Mouse (Mus musculus): ENCODE data around the gene Apbb1. TPM values are rescaled to one million over a fixed set of nuclear protein-coding genes. Genes with fewer than 3 reads are reported as not detected.
A peak's percentile ranks its signal among the peaks of the same experiment; 100 is the strongest.

Apbb1 gene
- polyA plus RNA-seq, 1 experiment from 2014 or later: 77.5 TPM

GRCm38 (mm10) chr7:105569512-105570496 lies 11.6 kb downstream of the Apbb1 start:
- 29% methylated on average over 12 of the region's 12 CpGs for WGBS
- ATAC-seq (ENCODE audit: insufficient number of reproducible peaks, insufficient read depth, low FRiP score, low TSS enrichment): no peak
- H3K4me2 ChIP-seq (replicated peaks): peak overlapping the region; percentile 15; the same call in 1 of the 2 replicates

GRCm38 (mm10) chr7:105568988-105569471 lies 12.4 kb downstream of the Apbb1 start:
- Histone ChIP-seq H3K36me3 (peaks cover 56% of the 10 kb centered on the region), H3K4me1 (peaks cover 21% of the 10 kb centered on the region), H3K27me3 (no peaks in the 10 kb centered on the region), H3K9me3 (no peaks in the 10 kb centered on the region), H3K27ac (peak overlapping the region; percentile 47; the same call in 1 of the 2 replicates), H3K4me2 (replicated peaks) (0 out of 2 replicates have a peak overlapping the region, but pooled peaks have one; percentile 7), H3K9ac (no peak overlapping the region), H3K4me3 (no peak overlapping the region)
- ATAC-seq (ENCODE audit: insufficient number of reproducible peaks, insufficient read depth, low FRiP score, low TSS enrichment): peak; percentile 77
- WGBS: 4% methylated on average over 6 of the region's 6 CpGs

More at GRCm38 (mm10) chr7:105569512-105570496, 11.6 kb downstream of the Apbb1 start:
- Histone ChIP-seq H3K36me3 (peaks cover 55% of the 10 kb centered on the region), H3K4me1 (peaks cover 21% of the 10 kb centered on the region), H3K27me3 (no peaks in the 10 kb centered on the region), H3K27ac (peak overlapping the region; percentile 46; the same call in 1 of the 2 replicates), H3K4me3 (no peak overlapping the region), H3K9ac (no peak overlapping the region), H3K9me3 (no peaks in the 10 kb centered on the region)

GRCm38 (mm10) chr7:105568583-105568982 lies 12.9 kb downstream of the Apbb1 start:
- H3K4me3 ChIP-seq: no peak overlapping the region
- H3K36me3 ChIP-seq: peaks cover 55% of the 10 kb centered on the region
- H3K4me2 ChIP-seq (replicated peaks): 0 out of 2 replicates have a peak overlapping the region, but pooled peaks have one; percentile 7
- H3K27ac ChIP-seq: peak overlapping the region; percentile 47; the same call in 1 of the 2 replicates
- H3K9ac ChIP-seq: no peak overlapping the region
- peak; percentile 43; the same call in 1 of the 2 replicates for ATAC-seq (ENCODE audit: insufficient number of reproducible peaks, insufficient read depth, low FRiP score, low TSS enrichment)
- 25% methylated on average over 7 of the region's 7 CpGs for WGBS
- peaks cover 21% of the 10 kb centered on the region for H3K4me1 ChIP-seq
- H3K9me3 ChIP-seq: no peaks in the 10 kb centered on the region
- no peaks in the 10 kb centered on the region for H3K27me3 ChIP-seq

GRCm38 (mm10) chr7:105565071-105565836 lies 16.2 kb downstream of the Apbb1 start:
- Histone ChIP-seq H3K4me1 (peaks cover 18% of the 10 kb centered on the region), H3K27ac (no peak overlapping the region), H3K4me2 (replicated peaks) (no peak overlapping the region), H3K9me3 (no peaks in the 10 kb centered on the region), H3K36me3 (peaks cover 59% of the 10 kb centered on the region), H3K4me3 (no peak overlapping the region), H3K27me3 (no peaks in the 10 kb centered on the region), H3K9ac (no peak overlapping the region)
- no peak for ATAC-seq (ENCODE audit: insufficient number of reproducible peaks, insufficient read depth, low FRiP score, low TSS enrichment)
- WGBS: 88% methylated on average over 17 of the region's 17 CpGs

- no peak overlapping the region for H3K9ac ChIP-seq
- no peak for ATAC-seq (ENCODE audit: insufficient number of reproducible peaks, insufficient read depth, low FRiP score, low TSS enrichment)
- H3K4me2 ChIP-seq (replicated peaks): no peak overlapping the region
- H3K27me3 ChIP-seq: no peaks in the 10 kb centered on the region
- no peaks in the 10 kb centered on the region for H3K4me1 ChIP-seq
- H3K4me3 ChIP-seq: no peak overlapping the region
- WGBS: 85% methylated on average over 3 of the region's 3 CpGs
- H3K9me3 ChIP-seq: no peaks in the 10 kb centered on the region
- H3K36me3 ChIP-seq: peaks cover 75% of the 10 kb centered on the region
- H3K27ac ChIP-seq: no peak overlapping the region
Observed at GRCm38 (mm10) chr7:105563367-105563766, 18.1 kb downstream of the Apbb1 start.

- whole genome bisulfite sequencing: 87% methylated on average over 3 of the region's 3 CpGs
- no peak for ATAC-seq (ENCODE audit: insufficient number of reproducible peaks, insufficient read depth, low FRiP score, low TSS enrichment)
- Histone ChIP-seq H3K27me3 (no peaks in the 10 kb centered on the region), H3K9me3 (no peaks in the 10 kb centered on the region), H3K4me3 (no peak overlapping the region), H3K4me1 (no peaks in the 10 kb centered on the region), H3K4me2 (replicated peaks) (no peak overlapping the region), H3K36me3 (peaks cover 79% of the 10 kb centered on the region), H3K9ac (no peak overlapping the region), H3K27ac (no peak overlapping the region)
Observed at GRCm38 (mm10) chr7:105562317-105562716, 19.1 kb downstream of the Apbb1 start.

GRCm38 (mm10) chr7:105559016-105559415 lies 22.4 kb downstream of the Apbb1 start:
- Histone ChIP-seq H3K36me3 (peaks cover 54% of the 10 kb centered on the region), H3K27ac (no peak overlapping the region), H3K9ac (no peak overlapping the region), H3K4me3 (no peak overlapping the region), H3K4me2 (replicated peaks) (no peak overlapping the region), H3K9me3 (no peaks in the 10 kb centered on the region), H3K4me1 (peaks cover 14% of the 10 kb centered on the region), H3K27me3 (no peaks in the 10 kb centered on the region)
- 89% methylated on average over 9 of the region's 9 CpGs for WGBS
- no peak for ATAC-seq (ENCODE audit: insufficient number of reproducible peaks, insufficient read depth, low FRiP score, low TSS enrichment)

GRCm38 (mm10) chr7:105557671-105558070 lies 23.8 kb downstream of the Apbb1 start:
- Histone ChIP-seq H3K36me3 (peaks cover 47% of the 10 kb centered on the region), H3K4me1 (peaks cover 14% of the 10 kb centered on the region), H3K4me3 (no peak overlapping the region), H3K27ac (no peak overlapping the region), H3K9me3 (no peaks in the 10 kb centered on the region), H3K9ac (no peak overlapping the region), H3K4me2 (replicated peaks) (no peak overlapping the region), H3K27me3 (no peaks in the 10 kb centered on the region)
- no peak for ATAC-seq (ENCODE audit: insufficient number of reproducible peaks, insufficient read depth, low FRiP score, low TSS enrichment)
- 79% methylated on average over 11 of the region's 11 CpGs for whole genome bisulfite sequencing

- no peak overlapping the region for H3K9ac ChIP-seq
- H3K4me2 ChIP-seq (replicated peaks): no peak overlapping the region
- no peak overlapping the region for H3K27ac ChIP-seq
- peaks cover 37% of the 10 kb centered on the region for H3K36me3 ChIP-seq
- no peaks in the 10 kb centered on the region for H3K9me3 ChIP-seq
- H3K4me3 ChIP-seq: no peak overlapping the region
- no peak for ATAC-seq (ENCODE audit: insufficient number of reproducible peaks, insufficient read depth, low FRiP score, low TSS enrichment)
- H3K4me1 ChIP-seq: peaks cover 14% of the 10 kb centered on the region
- WGBS: 91% methylated on average over 8 of the region's 8 CpGs
- H3K27me3 ChIP-seq: no peaks in the 10 kb centered on the region
Observed at GRCm38 (mm10) chr7:105556406-105556805, 25.0 kb downstream of the Apbb1 start.

GRCm38 (mm10) chr7:105555571-105555970 lies 25.9 kb downstream of the Apbb1 start:
- H3K36me3 ChIP-seq: peaks cover 33% of the 10 kb centered on the region
- H3K4me3 ChIP-seq: 0 out of 2 replicates have a peak overlapping the region, but pooled peaks have one; percentile 73
- peak overlapping the region; percentile 69 for H3K4me2 ChIP-seq (replicated peaks)
- WGBS: 84% methylated on average over 10 of the region's 10 CpGs
- no peak overlapping the region for H3K27ac ChIP-seq
- no peaks in the 10 kb centered on the region for H3K27me3 ChIP-seq
- peaks cover 14% of the 10 kb centered on the region for H3K4me1 ChIP-seq
- H3K9me3 ChIP-seq: no peaks in the 10 kb centered on the region
- no peak overlapping the region for H3K9ac ChIP-seq
- no peak for ATAC-seq (ENCODE audit: insufficient number of reproducible peaks, insufficient read depth, low FRiP score, low TSS enrichment)

- Histone ChIP-seq H3K27ac (peak within 1 kb of the TSS; percentile 50; the same call in 1 of the 2 replicates), H3K36me3 (peaks cover 26% of the 10 kb centered on the region)
Observed at GRCm38 (mm10) chr7:105554212-105554942, 27.1 kb downstream of the Apbb1 start, which contains the start of gene Smpd1. TSS of gene Smpd1 (plus strand) at chr7:105554360.

More at GRCm38 (mm10) chr7:105554212-105554942, 27.1 kb downstream of the Apbb1 start, which contains the start of gene Smpd1:
- H3K4me1 ChIP-seq: peaks cover 14% of the 10 kb centered on the region
- 4% methylated on average over 26 of the region's 26 CpGs for WGBS
- peak within 1 kb of the TSS; percentile 69 for H3K4me2 ChIP-seq (replicated peaks)
- peak within 1 kb of the TSS; percentile 73 for H3K4me3 ChIP-seq
- H3K9ac ChIP-seq: peak within 1 kb of the TSS; percentile 67
- peak; percentile 87 for ATAC-seq (ENCODE audit: insufficient number of reproducible peaks, insufficient read depth, low FRiP score, low TSS enrichment)
- no peaks in the 10 kb centered on the region for H3K9me3 ChIP-seq
- no peaks in the 10 kb centered on the region for H3K27me3 ChIP-seq

Data from embryonic facial prominence, embryonic 12.5 days (tissue).